Mouse (Mus musculus): ENCODE results near the gene Ldlrad3. TPM values are rescaled to one million over a fixed set of nuclear protein-coding genes. Genes with fewer than 3 reads are reported as not detected.

The Ldlrad3 gene
- polyA plus RNA-seq, 1 experiment from 2014 or later = 20.2 TPM

- peaks cover 2% of the 10 kb centered on the region; the same call in 1 of the 2 replicates for H3K4me1 ChIP-seq (replicated peaks)
- WGBS = 70% methylated on average over 7 of the region's 7 CpGs
- H3K9me3 ChIP-seq (replicated peaks) = no peaks in the 10 kb centered on the region
- H3K9ac ChIP-seq = no peak overlapping the region
- no peak overlapping the region for H3K27ac ChIP-seq (ENCODE audit: poor library complexity, severe bottlenecking)
- no peak overlapping the region for H3K4me2 ChIP-seq
- no peak for ATAC-seq (ENCODE audit: insufficient number of reproducible peaks, low FRiP score)
- H3K36me3 ChIP-seq = peaks cover 33% of the 10 kb centered on the region
- no peaks in the 10 kb centered on the region for H3K27me3 ChIP-seq (replicated peaks)
- H3K4me3 ChIP-seq = no peak overlapping the region
Measured at GRCm38 (mm10) chr2:101950716-101951520, 235.3 kb downstream of the Ldlrad3 start.

DNA sequence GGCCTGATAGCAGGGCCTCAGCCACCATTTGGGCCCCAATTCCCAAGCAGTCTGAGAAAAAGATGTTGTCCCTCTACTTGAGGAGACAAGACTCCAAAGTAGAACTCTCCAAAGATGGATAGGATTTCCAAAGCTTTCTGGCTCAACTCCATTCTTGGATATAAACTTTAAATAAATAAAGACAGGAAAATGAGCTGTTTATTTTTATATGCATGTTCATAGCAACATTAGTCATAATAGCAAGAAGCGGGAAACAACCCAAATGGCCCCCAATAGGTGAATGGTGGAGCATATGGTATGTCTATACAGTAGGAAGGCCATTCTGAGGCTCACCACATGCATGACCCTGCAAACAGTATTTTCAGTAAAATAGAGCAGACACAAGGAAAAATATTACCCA is 251.2 kb downstream of the Ldlrad3 start:
- 73% methylated on average over 1 of the region's 1 CpGs for WGBS
- no peak for ATAC-seq (ENCODE audit: insufficient number of reproducible peaks, low FRiP score)

DNA sequence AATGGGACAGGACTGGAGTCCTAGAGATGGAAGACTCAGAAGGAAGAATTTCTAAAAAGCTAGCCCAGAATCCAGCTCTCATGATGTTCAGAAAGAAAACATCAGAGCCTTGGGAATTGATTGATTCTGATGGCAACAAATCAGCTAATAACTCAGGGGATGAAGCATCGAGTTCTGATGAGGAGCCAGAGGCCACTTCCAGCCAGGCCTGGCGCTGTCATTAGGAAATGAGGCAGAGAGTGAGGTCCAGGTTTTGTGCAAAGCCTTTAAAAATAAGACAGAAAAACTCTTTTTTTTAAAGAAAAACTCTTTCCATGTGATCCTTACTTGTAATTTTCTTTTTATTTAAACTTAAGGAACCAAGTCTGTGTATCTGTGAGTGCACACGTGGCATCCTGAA is 252.9 kb downstream of the Ldlrad3 start:
- Histone ChIP-seq H3K27me3 (replicated peaks) (no peaks in the 10 kb centered on the region), H3K4me2 (no peak overlapping the region), H3K36me3 (no peaks in the 10 kb centered on the region), H3K4me3 (no peak overlapping the region), H3K27ac (ENCODE audit: poor library complexity, severe bottlenecking) (no peak overlapping the region), H3K4me1 (replicated peaks) (no peaks in the 10 kb centered on the region), H3K9ac (no peak overlapping the region), H3K9me3 (replicated peaks) (no peaks in the 10 kb centered on the region)
- WGBS = 88% methylated on average over 3 of the region's 3 CpGs
- ATAC-seq (ENCODE audit: insufficient number of reproducible peaks, low FRiP score) = no peak

More for the DNA sequence above, 251.2 kb downstream of the Ldlrad3 start:
- Histone ChIP-seq H3K4me2 (no peak overlapping the region), H3K9ac (no peak overlapping the region), H3K4me1 (replicated peaks) (no peaks in the 10 kb centered on the region), H3K9me3 (replicated peaks) (no peaks in the 10 kb centered on the region), H3K4me3 (no peak overlapping the region), H3K27me3 (replicated peaks) (no peaks in the 10 kb centered on the region), H3K27ac (ENCODE audit: poor library complexity, severe bottlenecking) (no peak overlapping the region), H3K36me3 (no peaks in the 10 kb centered on the region)

GRCm38 (mm10) chr2:101932169-101932936 is 253.8 kb downstream of the Ldlrad3 start:
- ATAC-seq (ENCODE audit: insufficient number of reproducible peaks, low FRiP score) = no peak
- Histone ChIP-seq H3K4me2 (no peak overlapping the region), H3K4me1 (replicated peaks) (no peaks in the 10 kb centered on the region), H3K36me3 (no peaks in the 10 kb centered on the region), H3K4me3 (no peak overlapping the region), H3K9me3 (replicated peaks) (no peaks in the 10 kb centered on the region), H3K9ac (no peak overlapping the region), H3K27ac (ENCODE audit: poor library complexity, severe bottlenecking) (no peak overlapping the region), H3K27me3 (replicated peaks) (no peaks in the 10 kb centered on the region)
- WGBS = 78% methylated on average over 14 of the region's 14 CpGs

- no peaks in the 10 kb centered on the region for H3K36me3 ChIP-seq
- H3K4me2 ChIP-seq = no peak overlapping the region
- no peak for ATAC-seq (ENCODE audit: insufficient number of reproducible peaks, low FRiP score)
- no peaks in the 10 kb centered on the region for H3K9me3 ChIP-seq (replicated peaks)
- H3K4me1 ChIP-seq (replicated peaks) = no peaks in the 10 kb centered on the region
- H3K27ac ChIP-seq (ENCODE audit: poor library complexity, severe bottlenecking) = no peak overlapping the region
- no peak overlapping the region for H3K4me3 ChIP-seq
- H3K27me3 ChIP-seq (replicated peaks) = no peaks in the 10 kb centered on the region
- H3K9ac ChIP-seq = no peak overlapping the region
- 81% methylated on average over 12 of the region's 12 CpGs for WGBS
Measured at GRCm38 (mm10) chr2:101925591-101926188, 260.5 kb downstream of the Ldlrad3 start.

DNA sequence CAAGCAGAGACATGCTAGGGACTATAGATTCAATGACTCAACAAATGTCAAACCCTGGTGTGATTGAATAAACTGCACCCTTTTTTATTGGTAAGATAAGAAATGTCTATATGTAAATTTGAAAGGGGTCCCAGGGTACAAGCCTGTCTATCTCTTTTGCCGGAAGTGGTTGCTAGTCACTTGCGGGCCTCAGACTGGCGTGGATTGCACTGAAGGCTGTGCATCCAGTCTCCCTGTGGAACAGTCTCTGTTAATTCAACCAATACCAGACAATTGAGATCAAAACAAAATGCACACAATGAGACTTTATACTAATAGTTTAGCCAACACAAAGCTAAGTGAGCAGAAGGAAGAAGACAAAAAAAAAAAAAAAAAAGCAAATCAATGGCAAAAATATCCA is 261.0 kb downstream of the Ldlrad3 start:
- H3K4me2 ChIP-seq = no peak overlapping the region
- whole genome bisulfite sequencing = 87% methylated on average over 3 of the region's 3 CpGs
- no peaks in the 10 kb centered on the region for H3K36me3 ChIP-seq
- no peak overlapping the region for H3K4me3 ChIP-seq
- no peaks in the 10 kb centered on the region for H3K9me3 ChIP-seq (replicated peaks)
- no peak overlapping the region for H3K27ac ChIP-seq (ENCODE audit: poor library complexity, severe bottlenecking)
- no peaks in the 10 kb centered on the region for H3K4me1 ChIP-seq (replicated peaks)
- ATAC-seq (ENCODE audit: insufficient number of reproducible peaks, low FRiP score) = no peak
- H3K9ac ChIP-seq = no peak overlapping the region
- no peaks in the 10 kb centered on the region for H3K27me3 ChIP-seq (replicated peaks)

GRCm38 (mm10) chr2:101923181-101923580 is 263.0 kb downstream of the Ldlrad3 start:
- Histone ChIP-seq H3K9me3 (replicated peaks) (no peaks in the 10 kb centered on the region), H3K4me3 (no peak overlapping the region), H3K9ac (no peak overlapping the region), H3K27me3 (replicated peaks) (no peaks in the 10 kb centered on the region), H3K36me3 (no peaks in the 10 kb centered on the region), H3K4me2 (no peak overlapping the region), H3K4me1 (replicated peaks) (peaks cover 4% of the 10 kb centered on the region; the same call in 1 of the 2 replicates), H3K27ac (ENCODE audit: poor library complexity, severe bottlenecking) (no peak overlapping the region)
- no peak for ATAC-seq (ENCODE audit: insufficient number of reproducible peaks, low FRiP score)
- WGBS = 79% methylated on average over 4 of the region's 4 CpGs

DNA sequence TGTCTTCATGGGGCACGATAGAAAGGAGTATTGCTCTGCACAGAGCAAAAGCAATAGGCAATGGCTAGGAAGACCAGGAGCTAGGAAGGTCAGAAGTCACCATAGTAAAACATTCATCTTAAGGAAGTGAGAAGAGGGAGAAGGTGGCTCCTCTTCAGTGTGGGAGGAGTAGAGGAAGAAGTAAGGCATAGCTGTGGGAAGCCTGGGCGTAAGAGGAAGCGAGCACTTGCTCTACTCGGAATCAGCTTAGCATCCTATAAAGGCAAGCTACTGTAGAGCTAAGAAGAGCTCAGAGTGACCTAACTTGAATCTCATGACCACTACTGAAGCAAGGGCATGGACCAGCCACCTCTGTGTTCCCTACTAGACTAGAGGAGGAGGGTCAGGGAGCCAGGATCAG is 263.9 kb downstream of the Ldlrad3 start:
- 85% methylated on average over 4 of the region's 4 CpGs for WGBS
- no peaks in the 10 kb centered on the region for H3K27me3 ChIP-seq (replicated peaks)
- no peaks in the 10 kb centered on the region for H3K36me3 ChIP-seq
- H3K4me3 ChIP-seq = no peak overlapping the region
- H3K4me1 ChIP-seq (replicated peaks) = peaks cover 4% of the 10 kb centered on the region; the same call in 1 of the 2 replicates
- H3K9me3 ChIP-seq (replicated peaks) = no peaks in the 10 kb centered on the region
- no peak overlapping the region for H3K27ac ChIP-seq (ENCODE audit: poor library complexity, severe bottlenecking)
- no peak for ATAC-seq (ENCODE audit: insufficient number of reproducible peaks, low FRiP score)
- H3K9ac ChIP-seq = no peak overlapping the region
- no peak overlapping the region for H3K4me2 ChIP-seq

DNA sequence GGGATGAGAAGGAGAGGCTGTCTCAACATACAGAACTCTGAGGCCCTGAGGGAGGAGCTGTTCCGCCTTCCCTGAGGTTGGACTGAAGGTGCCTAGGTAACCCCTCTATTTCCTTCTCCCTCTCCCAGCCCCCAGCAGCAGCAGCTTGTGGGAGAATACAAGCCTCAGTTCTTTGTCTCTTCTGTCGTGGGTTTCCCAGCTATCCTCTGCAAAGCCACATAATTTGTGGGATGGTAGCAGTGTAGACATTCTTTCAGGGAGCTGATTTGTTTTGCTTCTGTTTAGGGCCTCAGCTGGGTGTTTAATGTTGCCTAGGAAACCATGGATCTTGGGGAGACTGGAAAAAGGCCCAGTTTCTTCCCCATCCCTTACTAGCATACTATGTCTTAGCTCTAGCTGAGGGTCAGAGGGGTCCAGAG is 266.0 kb downstream of the Ldlrad3 start:
- Histone ChIP-seq H3K4me3 (no peak overlapping the region), H3K4me1 (replicated peaks) (peaks cover 4% of the 10 kb centered on the region; the same call in 1 of the 2 replicates), H3K36me3 (no peaks in the 10 kb centered on the region), H3K4me2 (no peak overlapping the region), H3K27ac (ENCODE audit: poor library complexity, severe bottlenecking) (no peak overlapping the region), H3K9ac (no peak overlapping the region), H3K27me3 (replicated peaks) (no peaks in the 10 kb centered on the region), H3K9me3 (replicated peaks) (no peaks in the 10 kb centered on the region)
- no peak for ATAC-seq (ENCODE audit: insufficient number of reproducible peaks, low FRiP score)
- WGBS = 64% methylated on average over 2 of the region's 2 CpGs

- ATAC-seq (ENCODE audit: insufficient number of reproducible peaks, low FRiP score) = no peak
- Histone ChIP-seq H3K9me3 (replicated peaks) (no peaks in the 10 kb centered on the region), H3K4me1 (replicated peaks) (peaks cover 4% of the 10 kb centered on the region; the same call in 1 of the 2 replicates), H3K27ac (ENCODE audit: poor library complexity, severe bottlenecking) (no peak overlapping the region), H3K4me3 (no peak overlapping the region), H3K9ac (no peak overlapping the region), H3K4me2 (no peak overlapping the region), H3K27me3 (replicated peaks) (no peaks in the 10 kb centered on the region), H3K36me3 (no peaks in the 10 kb centered on the region)
- 72% methylated on average over 7 of the region's 7 CpGs for WGBS
Measured at GRCm38 (mm10) chr2:101918518-101918917, 267.7 kb downstream of the Ldlrad3 start.
